Mouse (Mus musculus) MEL (cell line): Measurements from ENCODE around the gene Tada2a.

Experiments used
- CHD2 ChIP-seq: IDR thresholded peaks from 2 replicates; pipeline ENCODE4 v1.6.1; 2011; ENCODE audit warnings: low read length, improper control_type of control experiment
- CTCF ChIP-seq, 3 experiments: IDR thresholded peaks in 2 of 3; conservative IDR thresholded peaks in 1 of 3; 2 replicates each; pipeline ENCODE4 v1.5.1; 2011 to 2012; ENCODE audit warnings: low read length in 3 of 3, low read depth in 2 of 3, mild to moderate bottlenecking in 2 of 3, improper control_type of control experiment in 1 of 3, inconsistent platforms in 1 of 3, mixed read lengths in 1 of 3, moderate library complexity in 1 of 3; ENCODE audit not compliant: control insufficient read depth in 1 of 3, insufficient read depth in 1 of 3, poor library complexity in 1 of 3, severe bottlenecking in 1 of 3
- EP300 ChIP-seq, 2 experiments: IDR thresholded peaks; 2 replicates each; pipeline ENCODE4 v1.6.1; 2011; ENCODE audit warnings: improper control_type of control experiment in 2 of 2, low read length in 2 of 2, low read depth in 1 of 2, mild to moderate bottlenecking in 1 of 2
- GABPA ChIP-seq: IDR thresholded peaks from 2 replicates; pipeline ENCODE4 v1.6.1; 2012; ENCODE audit warnings: low read depth, mild to moderate bottlenecking, inconsistent platforms, low read length, improper control_type of control experiment, moderate library complexity
- GATA1 ChIP-seq: IDR thresholded peaks from 2 replicates; pipeline ENCODE4 v1.6.1; 2011; ENCODE audit warnings: low read depth, low read length, improper control_type of control experiment
- HCFC1 ChIP-seq: IDR thresholded peaks from 2 replicates; pipeline ENCODE4 v1.6.1; 2012; ENCODE audit warnings: low read depth, mild to moderate bottlenecking, inconsistent platforms, low read length, improper control_type of control experiment, moderate library complexity
- MYC ChIP-seq: IDR thresholded peaks from 2 replicates; pipeline ENCODE4 v1.6.1; 2011; ENCODE audit warnings: low read depth, mild to moderate bottlenecking, low read length, improper control_type of control experiment, moderate library complexity
- POLR2AphosphoS2 ChIP-seq: IDR thresholded peaks from 2 replicates; pipeline ENCODE4 v1.6.1; 2011; ENCODE audit warnings: low read length, improper control_type of control experiment
- SMC3 ChIP-seq: IDR thresholded peaks from 2 replicates; pipeline ENCODE4 v1.6.1; 2011; ENCODE audit warnings: low read depth, low read length, improper control_type of control experiment
- TBP ChIP-seq: IDR thresholded peaks from 2 replicates; pipeline ENCODE4 v1.8.0; 2011; ENCODE audit warnings: low read depth, low read length, improper control_type of control experiment

DNA sequence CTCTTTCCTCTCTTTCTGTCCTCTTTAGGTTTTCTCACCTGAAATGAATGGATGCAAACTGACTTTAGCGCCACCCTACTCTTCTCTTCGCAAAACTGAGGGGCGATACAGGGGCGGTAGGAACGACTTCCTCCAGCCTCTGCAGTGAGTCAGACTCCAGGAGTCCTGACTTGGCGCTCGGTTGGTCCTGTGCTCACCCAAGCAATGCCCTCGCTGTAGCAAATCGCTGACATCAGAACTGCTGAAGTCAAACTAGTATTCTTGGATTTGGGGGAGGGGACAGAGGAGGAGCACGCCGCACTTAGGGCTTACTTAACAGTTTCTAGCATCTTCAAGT lies 60.4 kb downstream of the Tada2a start, which contains the start of gene Dusp14:
- TF ChIP-seq GABPA = no peak
- TF ChIP-seq TBP = no peak
- TF ChIP-seq HCFC1 = no peak
- no peak for TF ChIP-seq CTCF (IDR thresholded peaks at IDR 0.05 in 2 of 3, conservative IDR thresholded peaks at IDR 0.05 in 1 of 3; ENCODE audit: control insufficient read depth in 1 of 3, insufficient read depth in 1 of 3, low read depth in 2 of 3, low read length in 3 of 3, poor library complexity in 1 of 3, severe bottlenecking in 1 of 3)
- TF ChIP-seq EP300 (IDR thresholded peaks at IDR 0.05; ENCODE audit: low read depth in 1 of 2, low read length in 2 of 2) = peak in 1 of 2 experiments; percentile 16; a peak in 1 of 4 replicates
- TF ChIP-seq CHD2 = no peak
- no peak for TF ChIP-seq GATA1
- no peak for TF ChIP-seq POLR2AphosphoS2
- no peak for TF ChIP-seq SMC3
- TF ChIP-seq MYC = no peak
